9 mouse cellular contexts compared by ENCODE assay signal in the genomic region with DNA sequence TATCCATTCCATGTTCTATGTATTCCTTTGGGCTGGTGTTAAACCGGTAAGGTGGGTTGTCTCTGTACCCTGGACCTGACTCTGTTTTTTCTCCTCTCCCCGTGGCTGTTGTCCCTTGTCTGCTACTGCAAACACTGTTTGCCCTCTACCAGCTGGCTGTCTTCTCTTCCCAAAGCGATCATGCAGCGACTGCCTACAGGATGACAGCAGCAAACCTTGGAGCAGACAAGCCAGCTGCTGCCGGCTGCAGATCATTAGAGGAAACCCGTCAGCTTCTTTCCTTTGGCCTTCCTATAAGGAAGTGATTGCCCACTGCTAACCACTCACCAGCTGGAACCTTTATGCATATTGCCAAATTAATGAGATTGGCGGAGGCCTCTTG. TPM values are rescaled to one million over a fixed set of nuclear protein-coding genes. Genes with fewer than 3 reads are reported as not detected.
DNase-seq lines count a peak whose midpoint lies in the region; ATAC-seq lines count a peak whose summit lies in the region.
"Had no signal": no experiment of that assay in that cellular context is flagged by ENCODE, and none has a peak within 500 bp of the region (broad histone marks: within the 10 kb centered on the region; RNA-seq: fewer than 3 reads in every experiment).

No protein-coding gene starts in this region.

- no peaks in the 10 kb centered on the region for H3K27me3 ChIP-seq in kidney, embryonic 16.5 days (ENCODE audit: insufficient read depth, low read length)
- H3K27me3 ChIP-seq in hindbrain, embryonic 12.5 days: no peaks in the 10 kb centered on the region
- H3K27me3 ChIP-seq in liver, embryonic 15.5 days: no peaks in the 10 kb centered on the region
- H3K27me3 ChIP-seq in neural tube, embryonic 15.5 days (replicated peaks): no peaks in the 10 kb centered on the region

- peak overlapping the region; percentile 0; the same call in 1 of the 2 replicates for H3K27ac ChIP-seq in kidney, embryonic 16.5 days (ENCODE audit: low read length)
- H3K27ac ChIP-seq in hindbrain, embryonic 12.5 days: peak overlapping the region; percentile 68
- peak overlapping the region; percentile 71 for H3K27ac ChIP-seq in liver, embryonic 15.5 days (replicated peaks)
- peak overlapping the region; percentile 41 for H3K27ac ChIP-seq in neural tube, embryonic 15.5 days (replicated peaks)

- ATAC-seq in kidney, embryonic 16.5 days (ENCODE audit: low FRiP score, low TSS enrichment): peak; percentile 77
- ATAC-seq in hindbrain, embryonic 12.5 days (ENCODE audit: low FRiP score): peak; percentile 74
- ATAC-seq in liver, embryonic 15.5 days (ENCODE audit: insufficient read depth): peak; percentile 20; the same call in 1 of the 2 replicates
- ATAC-seq in neural tube, embryonic 15.5 days (ENCODE audit: low FRiP score): no peak; the same call in 1 of the 2 replicates

- H3K4me1 ChIP-seq in kidney, embryonic 16.5 days (ENCODE audit: insufficient read depth, low read length): peaks cover 10% of the 10 kb centered on the region; the same call in 1 of the 2 replicates
- peaks cover 17% of the 10 kb centered on the region for H3K4me1 ChIP-seq in hindbrain, embryonic 12.5 days
- peaks cover 66% of the 10 kb centered on the region for H3K4me1 ChIP-seq in liver, embryonic 15.5 days (replicated peaks)
- H3K4me1 ChIP-seq in neural tube, embryonic 15.5 days: peaks cover 17% of the 10 kb centered on the region

- 35% methylated on average over 7 of the region's 7 CpGs for WGBS in kidney, embryonic 16.5 days
- WGBS in hindbrain, embryonic 12.5 days: 50% methylated on average over 7 of the region's 7 CpGs
- 47% methylated on average over 7 of the region's 7 CpGs for WGBS in liver, embryonic 15.5 days (ENCODE audit: insufficient replicate concordance)
- WGBS in neural tube, embryonic 15.5 days: 39% methylated on average over 7 of the region's 7 CpGs

- no peak for DNase-seq in kidney, adult 9 months
- DNase-seq in ovary, postnatal 36 days (ENCODE audit: low spot score): no peak
- DNase-seq in right cerebral cortex, adult 18-20 months: no peak
- DNase-seq: cerebellum, postnatal 25 days; heart, postnatal 4 days had no signal

- no peaks in the 10 kb centered on the region for H3K9me3 ChIP-seq in kidney, embryonic 16.5 days (ENCODE audit: low read length)
- H3K9me3 ChIP-seq in hindbrain, embryonic 12.5 days (replicated peaks): no peaks in the 10 kb centered on the region
- no peaks in the 10 kb centered on the region for H3K9me3 ChIP-seq in liver, embryonic 15.5 days (replicated peaks)
- H3K9me3 ChIP-seq in neural tube, embryonic 15.5 days (replicated peaks): no peaks in the 10 kb centered on the region

- no peak overlapping the region for H3K4me2 ChIP-seq in kidney, embryonic 16.5 days (replicated peaks; ENCODE audit: low read depth, low read length)
- no peak overlapping the region for H3K4me2 ChIP-seq in hindbrain, embryonic 12.5 days (replicated peaks)
- no peak overlapping the region for H3K4me2 ChIP-seq in liver, embryonic 15.5 days
- H3K4me2 ChIP-seq in neural tube, embryonic 15.5 days: no peak overlapping the region

- no peaks in the 10 kb centered on the region for H3K36me3 ChIP-seq in kidney, embryonic 16.5 days (ENCODE audit: insufficient read depth, low read length)
- H3K36me3 ChIP-seq in hindbrain, embryonic 12.5 days: no peaks in the 10 kb centered on the region
- no peaks in the 10 kb centered on the region for H3K36me3 ChIP-seq in liver, embryonic 15.5 days (replicated peaks)
- H3K36me3 ChIP-seq in neural tube, embryonic 15.5 days: no peaks in the 10 kb centered on the region

- H3K9ac ChIP-seq in kidney, embryonic 16.5 days (replicated peaks; ENCODE audit: low read length): no peak overlapping the region
- no peak overlapping the region for H3K9ac ChIP-seq in hindbrain, embryonic 12.5 days
- H3K9ac ChIP-seq in liver, embryonic 15.5 days: 0 out of 2 replicates have a peak overlapping the region, but pooled peaks have one; percentile 10
- H3K9ac ChIP-seq in neural tube, embryonic 15.5 days (replicated peaks): no peak overlapping the region

- no peak overlapping the region for H3K4me3 ChIP-seq in kidney, embryonic 16.5 days (ENCODE audit: low read length)
- no peak overlapping the region for H3K4me3 ChIP-seq in hindbrain, embryonic 12.5 days
- H3K4me3 ChIP-seq in liver, embryonic 15.5 days (replicated peaks): no peak overlapping the region
- H3K4me3 ChIP-seq in neural tube, embryonic 15.5 days (replicated peaks): no peak overlapping the region

RNA-seq across cellular contexts. Expression of a gene that starts 56.4 kb away (rescaled TPM):
- polyA plus RNA-seq in kidney, embryonic 16.5 days (2015; fragmentation: Nextera tagmentation; extraction: Ambion mirVana): 7.7 and 8.0 TPM in 2 replicates
- polyA plus RNA-seq in hindbrain, embryonic 12.5 days (2016; fragmentation: Nextera tagmentation; extraction: Ambion mirVana): 12.8 and 15.2 TPM in 2 replicates
- polyA plus RNA-seq in liver, embryonic 15.5 days (2015; fragmentation: Nextera tagmentation; extraction: Ambion mirVana): 31.1 and 31.3 TPM in 2 replicates
- 7.8 and 10.9 TPM in 2 replicates for polyA plus RNA-seq in neural tube, embryonic 15.5 days (2015; fragmentation: Nextera tagmentation; extraction: Ambion mirVana)

Comparison
In these comparisons a context has a peak if more than half of its experiments do, and no peak if none do; other contexts are left out.
1. H3K27ac ChIP-seq: peak in every context shown above with its lines; median percentile 71 in liver, embryonic 15.5 days; 68 in hindbrain, embryonic 12.5 days; 41 in neural tube, embryonic 15.5 days; 0 in kidney, embryonic 16.5 days.